In genomic region chr9:36768156-36769047, GRCm38 (mm10) we compare ENCODE assay signal across 8 mouse cellular contexts. TPM values are rescaled to one million over a fixed set of nuclear protein-coding genes. Genes with fewer than 3 reads are reported as not detected.
DNase-seq lines count a peak whose midpoint lies in the region; ATAC-seq and TF ChIP-seq lines count a peak whose summit lies in the region.

No protein-coding gene starts in this region.

- TF ChIP-seq CTCF in lung, adult 2 months (IDR thresholded peaks at IDR 0.05; ENCODE audit: insufficient read depth, low read length) = no peak
- TF ChIP-seq CTCF in forebrain, postnatal 0 days (IDR thresholded peaks at IDR 0.05; ENCODE audit: low read depth) = no peak
- TF ChIP-seq CTCF in liver, postnatal 0 days (IDR thresholded peaks at IDR 0.05; ENCODE audit: low read depth) = no peak

- H3K4me2 ChIP-seq in forebrain, postnatal 0 days (ENCODE audit: low read depth) = peak overlapping the region; percentile 79
- H3K4me2 ChIP-seq in hindbrain, embryonic 16.5 days (ENCODE audit: low read length) = peak overlapping the region; percentile 84
- H3K4me2 ChIP-seq in liver, postnatal 0 days (ENCODE audit: low read depth, low read length) = peak overlapping the region; percentile 78

- no peak for TF ChIP-seq POLR2A in lung, adult 2 months (IDR thresholded peaks at IDR 0.05; ENCODE audit: borderline replicate concordance, extremely low read depth, low read depth, low read length)

- peak overlapping the region; percentile 76 for H3K9ac ChIP-seq in forebrain, postnatal 0 days
- H3K9ac ChIP-seq in hindbrain, embryonic 16.5 days (ENCODE audit: low read depth, low read length) = peak overlapping the region; percentile 84
- peak overlapping the region; percentile 80 for H3K9ac ChIP-seq in liver, postnatal 0 days (replicated peaks)

- H3K27me3 ChIP-seq in forebrain, postnatal 0 days (ENCODE audit: insufficient read depth, low read length) = no peaks in the 10 kb centered on the region
- no peaks in the 10 kb centered on the region for H3K27me3 ChIP-seq in hindbrain, embryonic 16.5 days (replicated peaks; ENCODE audit: control insufficient read depth, insufficient read depth, low read length)
- no peaks in the 10 kb centered on the region for H3K27me3 ChIP-seq in liver, postnatal 0 days (ENCODE audit: insufficient read depth, low read length)

- 12% methylated on average over 25 of the region's 25 CpGs for WGBS in lung, adult 2 months
- WGBS in forebrain, postnatal 0 days = 14% methylated on average over 25 of the region's 25 CpGs
- WGBS in hindbrain, embryonic 16.5 days = 15% methylated on average over 25 of the region's 25 CpGs
- WGBS in liver, postnatal 0 days (ENCODE audit: insufficient replicate concordance) = 8% methylated on average over 25 of the region's 25 CpGs

- H3K9me3 ChIP-seq in forebrain, postnatal 0 days (ENCODE audit: low read length) = no peaks in the 10 kb centered on the region
- no peaks in the 10 kb centered on the region for H3K9me3 ChIP-seq in hindbrain, embryonic 16.5 days (ENCODE audit: control insufficient read depth, low read length)
- H3K9me3 ChIP-seq in liver, postnatal 0 days (ENCODE audit: low read length) = no peaks in the 10 kb centered on the region

- peak; percentile 4 for ATAC-seq in forebrain, postnatal 0 days
- ATAC-seq in hindbrain, embryonic 16.5 days = peak; percentile 1
- peak; percentile 41 for ATAC-seq in liver, postnatal 0 days

- H3K4me1 ChIP-seq in lung, adult 2 months (ENCODE audit: control insufficient read depth, insufficient read depth, low read length) = peaks cover 2% of the 10 kb centered on the region; the same call in 1 of the 2 replicates
- peaks cover 8% of the 10 kb centered on the region; the same call in 1 of the 2 replicates for H3K4me1 ChIP-seq in forebrain, postnatal 0 days (ENCODE audit: insufficient read depth)
- peaks cover 16% of the 10 kb centered on the region for H3K4me1 ChIP-seq in hindbrain, embryonic 16.5 days (ENCODE audit: control insufficient read depth, insufficient read depth, low read depth, low read length)
- H3K4me1 ChIP-seq in liver, postnatal 0 days (ENCODE audit: insufficient read depth) = peaks cover 24% of the 10 kb centered on the region

- DNase-seq in lung, adult 2 months = peak; percentile 58
- DNase-seq in lung, postnatal 10 days = no peak
- peak; percentile 32 for DNase-seq in c-Kit-positive CD71-positive TER-119-negative erythroid progenitor cells, embryonic 14.5 days (ENCODE audit: low read depth)
- DNase-seq in forebrain, postnatal 0 days = no peak
- peak; percentile 63 for DNase-seq in liver, postnatal 0 days
- peak; percentile 44 for DNase-seq in right cerebral cortex, postnatal 14 days
- DNase-seq in yolk sac, embryonic 10.5 days (ENCODE audit: low spot score) = no peak

- TF ChIP-seq EP300 in liver, postnatal 0 days (IDR thresholded peaks at IDR 0.05; ENCODE audit: low read depth) = 0 out of 2 replicates have a peak, but pooled peaks have one; percentile 13

- H3K4me3 ChIP-seq in lung, adult 2 months (replicated peaks; ENCODE audit: extremely low read depth, low read depth, low read length) = peak overlapping the region; percentile 78
- H3K4me3 ChIP-seq in forebrain, postnatal 0 days (ENCODE audit: low read depth, low read length) = peak overlapping the region; percentile 51
- peak overlapping the region; percentile 73 for H3K4me3 ChIP-seq in hindbrain, embryonic 16.5 days (ENCODE audit: low read length)
- peak overlapping the region; percentile 66 for H3K4me3 ChIP-seq in liver, postnatal 0 days (ENCODE audit: low read depth, low read length)

- peak overlapping the region; percentile 79 for H3K27ac ChIP-seq in forebrain, postnatal 0 days (ENCODE audit: low read depth, low read length)
- peak overlapping the region; percentile 87 for H3K27ac ChIP-seq in hindbrain, embryonic 16.5 days (ENCODE audit: low read depth, low read length)
- peak overlapping the region; percentile 98 for H3K27ac ChIP-seq in liver, postnatal 0 days (ENCODE audit: low read depth)

- H3K36me3 ChIP-seq in forebrain, postnatal 0 days (ENCODE audit: insufficient read depth) = peaks cover 6% of the 10 kb centered on the region
- H3K36me3 ChIP-seq in hindbrain, embryonic 16.5 days (ENCODE audit: control insufficient read depth, insufficient read depth, low read length) = no peaks in the 10 kb centered on the region
- H3K36me3 ChIP-seq in liver, postnatal 0 days (replicated peaks; ENCODE audit: insufficient read depth, low read length) = peaks cover 11% of the 10 kb centered on the region

RNA-seq across cellular contexts. Expression of gene Stt3a, which starts 0.9 kb away (rescaled TPM):
- 161 and 254 TPM in 2 replicates for polyA plus RNA-seq in lung, adult 2 months (2012; rRNA removed)
- 39.2 and 53.9 TPM in 2 replicates for total RNA-seq in forebrain, postnatal 0 days (2014; rRNA removed)
- polyA plus RNA-seq in forebrain, postnatal 0 days (2015; fragmentation: Nextera tagmentation; extraction: Ambion mirVana) = 46.8 and 67.5 TPM in 2 replicates
- polyA plus RNA-seq in hindbrain, embryonic 16.5 days (2015; fragmentation: Nextera tagmentation; extraction: Ambion mirVana) = 86.5 and 95.3 TPM in 2 replicates
- 99.9 and 113 TPM in 2 replicates for polyA plus RNA-seq in liver, postnatal 0 days (2015; fragmentation: Nextera tagmentation; extraction: Ambion mirVana)

RNA-seq across cellular contexts. Expression of gene Ei24, which starts 28.8 kb away (rescaled TPM):
- 56.4 and 88.9 TPM in 2 replicates for polyA plus RNA-seq in lung, adult 2 months (2012; rRNA removed)
- total RNA-seq in forebrain, postnatal 0 days (2014; rRNA removed) = 93.8 and 103 TPM in 2 replicates
- 101 and 112 TPM in 2 replicates for polyA plus RNA-seq in forebrain, postnatal 0 days (2015; fragmentation: Nextera tagmentation; extraction: Ambion mirVana)
- polyA plus RNA-seq in hindbrain, embryonic 16.5 days (2015; fragmentation: Nextera tagmentation; extraction: Ambion mirVana) = 125 and 128 TPM in 2 replicates
- 61.6 and 62.5 TPM in 2 replicates for polyA plus RNA-seq in liver, postnatal 0 days (2015; fragmentation: Nextera tagmentation; extraction: Ambion mirVana)

RNA-seq across cellular contexts. Expression of gene Chek1, which starts 41.5 kb away (rescaled TPM):
- polyA plus RNA-seq in lung, adult 2 months (2012; rRNA removed) = 0.18 and 0.66 TPM in 2 replicates
- total RNA-seq in forebrain, postnatal 0 days (2014; rRNA removed) = 3.2 and 5.7 TPM in 2 replicates
- polyA plus RNA-seq in forebrain, postnatal 0 days (2015; fragmentation: Nextera tagmentation; extraction: Ambion mirVana) = 3.4 and 3.8 TPM in 2 replicates
- polyA plus RNA-seq in hindbrain, embryonic 16.5 days (2015; fragmentation: Nextera tagmentation; extraction: Ambion mirVana) = 8.9 and 9.1 TPM in 2 replicates
- polyA plus RNA-seq in liver, postnatal 0 days (2015; fragmentation: Nextera tagmentation; extraction: Ambion mirVana) = 6.2 and 7.8 TPM in 2 replicates

RNA-seq across cellular contexts. Expression of gene Fez1, which starts 53.3 kb away (rescaled TPM):
- polyA plus RNA-seq in lung, adult 2 months (2012; rRNA removed) = 0.96 and 1.3 TPM in 2 replicates
- total RNA-seq in forebrain, postnatal 0 days (2014; rRNA removed) = 586 and 786 TPM in 2 replicates
- 644 and 657 TPM in 2 replicates for polyA plus RNA-seq in forebrain, postnatal 0 days (2015; fragmentation: Nextera tagmentation; extraction: Ambion mirVana)
- polyA plus RNA-seq in hindbrain, embryonic 16.5 days (2015; fragmentation: Nextera tagmentation; extraction: Ambion mirVana) = 552 and 573 TPM in 2 replicates
- polyA plus RNA-seq in liver, postnatal 0 days (2015; fragmentation: Nextera tagmentation; extraction: Ambion mirVana) = 0.15 and 0.50 TPM in 2 replicates

Comparison
In these comparisons a context has a peak if more than half of its experiments do, and no peak if none do; other contexts are left out.
1. DNase-seq: peak in lung, adult 2 months (single experiment), c-Kit-positive CD71-positive TER-119-negative erythroid progenitor cells, embryonic 14.5 days (single experiment), liver, postnatal 0 days (single experiment) and right cerebral cortex, postnatal 14 days (single experiment); none in lung, postnatal 10 days (single experiment), forebrain, postnatal 0 days (single experiment) and yolk sac, embryonic 10.5 days (single experiment).
2. Peak in every context shown above with its lines, with median percentiles within 50 percentile points of each other: H3K4me3 ChIP-seq, ATAC-seq, H3K27ac ChIP-seq, H3K4me2 ChIP-seq and H3K9ac ChIP-seq.